Mouse (Mus musculus) megakaryocyte, embryonic 14.5 days (primary cell): ENCODE results near the gene Kpna7. TPM values are rescaled to one million over a fixed set of nuclear protein-coding genes. Genes with fewer than 3 reads are reported as not detected.

Experiments
- H3K27me3 ChIP-seq: replicated peaks from 2 replicates; pipeline ENCODE3; 2012; ENCODE audit warnings: inconsistent platforms
- H3K36me3 ChIP-seq: replicated peaks from 2 replicates; pipeline ENCODE3; 2012; ENCODE audit warnings: low read length, inconsistent platforms, mixed read lengths
- H3K4me1 ChIP-seq: 2 replicates; pipeline ENCODE4 v1.6.1; 2012; ENCODE audit warnings: inconsistent platforms
- H3K4me3 ChIP-seq: replicated peaks from 2 replicates; pipeline ENCODE3; 2012; ENCODE audit warnings: moderate library complexity, mild to moderate bottlenecking, inconsistent platforms
- H3K9me3 ChIP-seq: 2 replicates; pipeline ENCODE4 v1.6.1; 2012; ENCODE audit warnings: inconsistent platforms
- FLI1 ChIP-seq: IDR thresholded peaks from 2 replicates; pipeline ENCODE4 v1.6.1; 2012; ENCODE audit warnings: low read length, inconsistent platforms, mixed read lengths
- GATA1 ChIP-seq: IDR thresholded peaks from 3 replicates; pipeline ENCODE4 v1.6.1; 2012; ENCODE audit warnings: mixed read lengths, low read length, inconsistent platforms, borderline replicate concordance
- polyA plus RNA-seq: library from polyadenylated mRNA; stranded (reverse); fragments of >175 nt; gene quantifications from 2 replicates; pipeline ENCODE4 v1.2.3, GENCODE M21; 2012; ENCODE audit warnings: low replicate concordance; ENCODE audit not compliant: insufficient read depth

The Kpna7 gene
- polyA plus RNA-seq, 1 experiment, result not detected

GRCm38 (mm10) chr5:145118005-145118404, 34.2 kb upstream of the Kpna7 start:
- H3K27me3 ChIP-seq, result no peaks in the 10 kb centered on the region
- no peak for TF ChIP-seq GATA1
- TF ChIP-seq FLI1, result no peak
- H3K4me3 ChIP-seq, result peak overlapping the region; percentile 16
- peaks cover 62% of the 10 kb centered on the region for H3K36me3 ChIP-seq
- H3K9me3 ChIP-seq, result no peaks in the 10 kb centered on the region
- peaks cover 77% of the 10 kb centered on the region for H3K4me1 ChIP-seq

DNA sequence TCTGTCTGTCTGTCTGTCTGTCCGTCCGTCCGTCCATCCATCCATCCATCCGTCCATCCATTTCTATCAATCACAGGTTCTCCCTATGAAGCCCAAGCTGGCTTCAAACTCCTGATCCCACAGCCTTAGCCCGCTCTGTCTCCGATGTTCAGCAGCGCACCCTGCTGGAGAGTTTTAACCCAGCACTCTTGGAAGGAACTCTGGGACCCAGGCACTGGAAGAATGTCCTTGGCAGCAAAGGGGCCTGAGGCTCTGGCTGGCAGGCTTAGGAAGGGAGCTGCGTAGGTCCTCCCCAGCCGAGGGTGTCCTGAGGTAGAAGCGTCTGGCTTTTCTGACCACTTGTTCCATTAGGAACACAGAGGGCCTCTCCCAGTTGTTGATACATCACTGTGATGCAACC, 33.1 kb upstream of the Kpna7 start:
- TF ChIP-seq FLI1, result no peak
- TF ChIP-seq GATA1, result no peak
- Histone ChIP-seq H3K4me3 (peak overlapping the region; percentile 99), H3K4me1 (peaks cover 82% of the 10 kb centered on the region), H3K9me3 (no peaks in the 10 kb centered on the region), H3K27me3 (no peaks in the 10 kb centered on the region), H3K36me3 (peaks cover 57% of the 10 kb centered on the region)

DNA sequence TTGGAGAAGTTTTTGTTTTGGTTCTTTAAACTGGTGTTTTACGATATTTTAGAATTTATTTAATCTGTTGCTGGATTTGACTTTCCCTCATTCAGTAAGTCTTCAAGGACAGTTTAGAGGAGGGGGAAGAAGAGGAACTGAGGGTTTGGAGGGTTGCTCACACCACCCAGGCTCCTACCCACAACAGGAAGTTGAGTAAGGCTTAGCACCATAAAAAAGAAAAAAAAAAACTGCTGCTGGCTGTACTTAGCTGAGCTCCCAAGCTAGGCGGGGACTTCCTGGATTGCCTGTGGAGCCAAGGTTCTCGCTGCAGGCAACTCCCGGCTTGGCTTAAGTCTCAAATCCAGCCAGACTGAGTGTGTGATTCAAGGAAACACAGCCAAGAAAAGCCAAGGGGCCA, 32.5 kb upstream of the Kpna7 start:
- H3K4me3 ChIP-seq, result peak overlapping the region; percentile 99
- TF ChIP-seq FLI1, result no peak
- TF ChIP-seq GATA1, result no peak
- H3K27me3 ChIP-seq, result no peaks in the 10 kb centered on the region
- H3K4me1 ChIP-seq, result peaks cover 81% of the 10 kb centered on the region
- peaks cover 57% of the 10 kb centered on the region for H3K36me3 ChIP-seq
- no peaks in the 10 kb centered on the region for H3K9me3 ChIP-seq

DNA sequence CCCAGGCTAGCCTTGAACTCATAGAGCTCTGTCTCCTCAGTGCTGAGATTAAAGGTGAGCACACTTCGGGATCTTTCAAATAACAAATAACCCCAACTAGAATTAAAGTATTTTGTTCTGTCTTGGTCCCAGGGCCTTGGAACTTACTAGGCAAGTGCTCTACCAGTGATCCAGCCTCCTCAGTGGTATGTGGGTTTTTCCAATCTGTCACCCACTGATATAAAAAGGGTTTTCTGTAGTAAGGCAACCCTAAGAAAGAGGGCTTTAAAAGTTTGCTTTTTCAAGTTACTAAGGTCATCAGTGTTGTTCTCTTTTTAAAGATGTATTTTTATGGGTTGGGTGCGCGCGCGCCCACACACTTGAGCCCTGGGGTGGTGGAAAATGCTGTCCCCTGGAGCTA, 31.9 kb upstream of the Kpna7 start:
- TF ChIP-seq GATA1, result no peak
- TF ChIP-seq FLI1, result no peak
- peaks cover 75% of the 10 kb centered on the region for H3K4me1 ChIP-seq
- no peaks in the 10 kb centered on the region for H3K27me3 ChIP-seq
- peaks cover 57% of the 10 kb centered on the region for H3K36me3 ChIP-seq
- peak overlapping the region; percentile 99 for H3K4me3 ChIP-seq
- no peaks in the 10 kb centered on the region for H3K9me3 ChIP-seq

- Histone ChIP-seq H3K4me3 (peak overlapping the region; percentile 99), H3K36me3 (peaks cover 57% of the 10 kb centered on the region), H3K4me1 (peaks cover 75% of the 10 kb centered on the region), H3K27me3 (no peaks in the 10 kb centered on the region), H3K9me3 (no peaks in the 10 kb centered on the region)
- no peak for TF ChIP-seq GATA1
- no peak for TF ChIP-seq FLI1
Observed at GRCm38 (mm10) chr5:145114606-145115473, 31.0 kb upstream of the Kpna7 start.

- peak within 1 kb of the TSS; percentile 99 for H3K4me3 ChIP-seq
- H3K9me3 ChIP-seq, result no peaks in the 10 kb centered on the region
- peaks cover 75% of the 10 kb centered on the region for H3K4me1 ChIP-seq
- no peak for TF ChIP-seq FLI1
- no peak for TF ChIP-seq GATA1
- no peaks in the 10 kb centered on the region for H3K27me3 ChIP-seq
- H3K36me3 ChIP-seq, result peaks cover 57% of the 10 kb centered on the region
Observed at GRCm38 (mm10) chr5:145114071-145114605, 30.3 kb upstream of the Kpna7 start, which contains the start of gene Arpc1b. TSS of gene Arpc1b (plus strand) at chr5:145114215.

- no peaks in the 10 kb centered on the region for H3K9me3 ChIP-seq
- no peaks in the 10 kb centered on the region for H3K27me3 ChIP-seq
- peaks cover 73% of the 10 kb centered on the region for H3K4me1 ChIP-seq
- TF ChIP-seq GATA1 (no peak), FLI1 (no peak)
- H3K36me3 ChIP-seq, result peaks cover 57% of the 10 kb centered on the region
- peak overlapping the region; percentile 99 for H3K4me3 ChIP-seq
Observed at GRCm38 (mm10) chr5:145113416-145113815, 29.6 kb upstream of the Kpna7 start.

DNA sequence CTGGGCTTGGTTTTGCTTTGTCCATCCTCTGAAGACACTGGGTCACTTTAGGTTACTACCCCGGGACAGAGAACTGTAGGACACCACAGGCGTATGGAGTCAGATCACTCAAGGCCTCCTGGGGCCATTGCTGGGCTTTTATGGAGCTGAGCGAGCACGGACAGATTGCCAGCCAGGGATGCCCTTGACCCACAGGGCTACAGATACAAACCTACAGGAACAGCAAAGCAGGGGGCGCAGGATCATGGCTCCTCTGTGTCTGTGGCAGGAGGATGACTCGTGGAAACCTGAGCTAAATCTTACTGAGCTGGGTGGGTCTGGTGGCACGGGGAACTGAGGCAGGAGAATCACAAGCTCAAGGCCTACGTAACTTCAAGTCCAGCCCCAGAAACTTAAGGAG, 28.7 kb upstream of the Kpna7 start:
- H3K27me3 ChIP-seq, result no peaks in the 10 kb centered on the region
- peaks cover 69% of the 10 kb centered on the region for H3K4me1 ChIP-seq
- H3K9me3 ChIP-seq, result no peaks in the 10 kb centered on the region
- TF ChIP-seq FLI1, result no peak
- TF ChIP-seq GATA1, result no peak
- H3K4me3 ChIP-seq, result peak overlapping the region; percentile 5
- H3K36me3 ChIP-seq, result peaks cover 58% of the 10 kb centered on the region

DNA sequence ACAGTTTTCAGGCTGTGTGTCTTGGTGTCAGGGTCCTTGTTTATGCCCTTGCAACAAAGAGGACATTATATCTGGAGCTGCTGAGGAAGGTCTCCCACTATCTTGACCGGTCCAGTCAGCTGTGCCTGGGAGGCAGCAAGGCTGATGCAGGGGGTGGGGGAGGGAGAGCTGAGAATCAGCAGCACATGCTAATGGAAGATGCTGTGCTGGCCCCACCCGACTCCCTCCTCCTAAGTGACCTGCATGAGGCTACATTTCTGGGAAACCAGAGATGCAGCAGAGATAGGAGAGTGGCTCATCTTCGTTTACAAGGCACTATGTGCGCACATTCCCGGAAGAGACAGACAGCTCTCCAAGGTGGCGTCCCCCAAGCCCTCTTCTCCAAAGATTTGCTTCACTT, 26.6 kb upstream of the Kpna7 start:
- Histone ChIP-seq H3K4me1 (peaks cover 49% of the 10 kb centered on the region), H3K36me3 (peaks cover 72% of the 10 kb centered on the region)
- TF ChIP-seq FLI1, result no peak

GRCm38 (mm10) chr5:145105694-145106275, 22.0 kb upstream of the Kpna7 start:
- TF ChIP-seq FLI1 (no peak), GATA1 (no peak)
- Histone ChIP-seq H3K9me3 (no peaks in the 10 kb centered on the region), H3K36me3 (peaks cover 94% of the 10 kb centered on the region), H3K4me1 (peaks cover 61% of the 10 kb centered on the region), H3K4me3 (no peak overlapping the region), H3K27me3 (no peaks in the 10 kb centered on the region)

More for the DNA sequence above, 26.6 kb upstream of the Kpna7 start:
- peak overlapping the region; percentile 16 for H3K4me3 ChIP-seq
- no peaks in the 10 kb centered on the region for H3K9me3 ChIP-seq
- no peaks in the 10 kb centered on the region for H3K27me3 ChIP-seq
